Mouse (Mus musculus) kidney, postnatal 14 days (tissue): ENCODE measurements around the gene Rnf144a.
"Not testable (repeated sequence)": the region's sequence is repeated elsewhere in the genome, so short reads cannot be mapped to it uniquely, and the experiment has no call there.

Experiments used
- DNase-seq: peaks from one replicate; pipeline ENCODE4 v3.0.0; 2022; ENCODE audit warnings: mixed read lengths

Rnf144a gene

DNA sequence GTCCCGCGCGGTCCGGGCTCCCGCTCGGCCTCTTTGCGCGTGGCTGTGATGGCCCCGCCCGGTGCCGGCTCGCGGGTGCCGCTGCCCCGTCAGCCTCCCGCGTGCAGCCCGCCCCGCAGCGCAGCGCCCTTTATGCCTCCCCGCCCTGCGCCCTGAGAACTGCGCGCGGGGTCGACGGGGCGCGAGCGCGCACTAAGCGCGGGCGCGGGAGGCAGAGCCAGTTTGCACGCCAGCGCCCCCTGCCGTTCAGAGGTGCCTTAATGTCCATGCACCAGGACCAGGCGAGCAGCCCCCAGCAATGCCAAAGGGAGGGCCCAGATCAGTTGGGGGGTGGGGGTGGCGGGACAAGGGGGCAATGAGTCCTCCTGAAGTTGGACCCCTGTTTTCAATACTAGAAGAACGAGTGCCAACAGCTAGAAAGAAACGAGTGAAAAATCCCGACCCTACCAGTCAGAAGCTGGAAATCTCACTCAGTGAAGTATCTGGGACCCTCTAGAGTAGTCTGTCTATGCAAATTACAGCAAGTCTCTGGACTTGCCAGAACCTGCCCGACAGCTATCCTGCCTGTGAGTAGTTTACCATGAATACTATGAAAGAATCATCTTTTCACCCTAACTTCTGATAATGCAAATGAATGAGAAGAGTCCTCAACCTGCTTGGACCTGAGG, at the start of gene Rnf144a:
Gene Rnf144a (minus strand): TSS at position 151 of the 668 bp plus-strand sequence.
- peak; percentile 92 for DNase-seq

- DNase-seq, result peak; percentile 37
Observed at GRCm38 (mm10) chr12:26460091-26460490, 45.0 kb upstream of the Rnf144a start.

GRCm38 (mm10) chr12:26456028-26456698, 41.1 kb upstream of the Rnf144a start, which contains the start of gene Rsad2:
TSS of gene Rsad2 (minus strand) at chr12:26456452.
- DNase-seq, result peak; percentile 83

DNA sequence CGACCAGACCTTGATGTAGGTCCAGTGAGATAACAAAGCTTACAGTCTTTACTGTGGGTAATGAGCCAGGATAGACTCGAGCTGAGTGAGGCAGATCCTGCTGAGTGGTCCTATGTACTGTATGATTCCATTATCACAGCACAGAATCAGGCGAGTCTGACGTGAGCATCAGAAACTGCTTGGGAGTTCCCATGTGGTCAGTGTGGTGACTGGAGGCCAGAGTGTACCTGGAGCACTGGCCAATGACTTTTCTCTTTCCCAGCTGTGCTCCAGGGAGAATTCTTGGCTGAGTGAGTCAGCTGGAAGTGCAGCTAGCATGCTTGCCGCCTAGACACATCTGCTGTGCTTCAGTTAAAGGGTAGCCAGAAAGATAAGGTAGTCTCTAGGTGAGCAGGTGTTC, 39.6 kb upstream of the Rnf144a start:
- peak; percentile 13 for DNase-seq

- no peak for DNase-seq
Observed at GRCm38 (mm10) chr12:26452951-26453350, 37.9 kb upstream of the Rnf144a start.

DNA sequence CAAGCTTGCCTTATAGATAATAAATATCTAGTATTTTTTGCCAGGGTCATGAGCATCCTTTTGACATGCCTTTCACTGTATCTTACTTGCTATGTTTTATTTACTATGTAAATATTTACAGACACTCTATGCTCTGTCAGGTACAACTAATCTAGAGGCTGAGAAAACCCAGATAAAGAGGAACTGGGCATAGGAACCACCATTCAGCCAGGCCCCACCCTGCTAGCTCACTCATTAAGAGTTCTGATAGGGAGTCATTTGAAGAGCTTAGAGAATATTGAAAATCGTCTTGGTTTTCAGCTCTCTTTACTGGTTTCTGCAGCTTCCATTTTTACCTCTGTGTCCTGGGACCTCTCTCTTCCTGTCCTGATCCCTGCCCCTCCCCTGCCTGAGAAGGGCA, 36.1 kb upstream of the Rnf144a start:
- DNase-seq, result no peak

GRCm38 (mm10) chr12:26449483-26449882, 34.4 kb upstream of the Rnf144a start:
- DNase-seq, result no peak

DNA sequence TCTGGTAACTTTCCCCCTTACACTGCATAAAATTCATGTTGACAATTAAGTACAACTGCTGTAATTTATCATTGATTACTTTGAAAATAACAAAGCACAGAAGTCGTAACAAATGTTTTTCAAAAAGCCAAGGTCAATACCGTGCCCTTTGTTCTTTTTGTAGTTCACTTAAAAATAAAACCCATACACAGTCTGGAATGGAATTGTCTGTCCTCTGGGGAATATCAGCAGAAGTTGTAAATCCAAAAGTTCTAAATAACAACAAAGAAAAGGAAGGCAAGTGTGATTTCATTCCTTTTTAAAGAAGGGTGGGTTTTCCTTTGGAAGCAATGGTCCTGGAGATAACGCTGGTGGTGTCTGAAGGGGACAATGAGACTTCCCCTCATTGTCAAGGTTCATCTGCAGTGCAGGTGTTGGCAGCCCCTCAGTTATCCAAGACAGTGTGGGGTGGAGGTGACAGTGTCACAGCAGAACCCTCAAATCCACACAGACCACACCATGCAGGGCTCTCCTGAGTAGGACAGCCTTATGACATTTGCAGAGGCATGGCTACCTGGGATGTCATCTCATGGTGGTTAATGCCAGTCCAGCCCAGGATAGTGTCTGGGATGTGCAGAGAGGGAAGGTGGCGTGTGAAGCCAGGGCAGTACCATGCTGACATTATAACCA, 31.5 kb upstream of the Rnf144a start:
- DNase-seq, result peak; percentile 22

DNA sequence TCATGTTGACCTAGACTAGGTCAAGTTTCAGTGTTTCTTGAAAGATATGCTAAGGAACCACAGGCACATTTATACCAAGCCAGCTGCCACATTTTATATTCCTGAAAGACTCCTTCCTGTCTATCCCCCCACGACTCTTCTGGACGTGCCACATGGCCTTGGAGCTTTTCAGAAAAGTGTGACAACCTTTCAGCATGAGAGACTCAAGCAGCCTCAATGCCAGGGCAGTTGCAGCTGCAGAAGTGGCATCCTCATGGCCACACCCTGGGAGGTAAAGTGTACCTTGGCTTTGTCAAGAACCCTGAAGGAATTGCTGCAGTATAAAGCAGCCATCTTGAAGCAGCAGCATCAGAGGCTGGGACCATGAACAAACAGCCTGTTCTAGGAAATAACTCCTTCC, 29.5 kb upstream of the Rnf144a start:
- DNase-seq, result no peak

- peak; percentile 88 for DNase-seq
Observed at GRCm38 (mm10) chr12:26444054-26444453, 29.0 kb upstream of the Rnf144a start.

GRCm38 (mm10) chr12:26439366-26439765, 24.3 kb upstream of the Rnf144a start:
- peak; percentile 54 for DNase-seq

DNA sequence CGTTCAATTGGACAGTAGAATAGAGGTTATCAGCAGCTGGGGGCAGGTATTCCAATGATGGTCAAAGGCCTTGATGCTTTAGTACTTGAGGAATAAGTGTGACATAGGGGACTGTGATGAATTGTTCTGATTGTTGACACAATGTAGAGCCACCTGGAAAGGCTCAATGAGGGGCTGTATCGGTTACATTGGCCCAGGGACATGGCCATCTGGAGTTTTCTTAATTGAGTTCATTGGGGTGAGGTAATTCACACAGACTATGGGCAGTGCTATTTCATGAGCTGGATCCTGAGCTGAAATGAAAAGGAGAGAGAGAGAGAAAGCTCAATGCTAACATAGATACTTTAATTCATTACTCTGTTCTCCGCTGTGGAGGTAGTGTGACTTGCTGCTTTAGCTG, 22.9 kb upstream of the Rnf144a start:
- DNase-seq, result no peak

DNA sequence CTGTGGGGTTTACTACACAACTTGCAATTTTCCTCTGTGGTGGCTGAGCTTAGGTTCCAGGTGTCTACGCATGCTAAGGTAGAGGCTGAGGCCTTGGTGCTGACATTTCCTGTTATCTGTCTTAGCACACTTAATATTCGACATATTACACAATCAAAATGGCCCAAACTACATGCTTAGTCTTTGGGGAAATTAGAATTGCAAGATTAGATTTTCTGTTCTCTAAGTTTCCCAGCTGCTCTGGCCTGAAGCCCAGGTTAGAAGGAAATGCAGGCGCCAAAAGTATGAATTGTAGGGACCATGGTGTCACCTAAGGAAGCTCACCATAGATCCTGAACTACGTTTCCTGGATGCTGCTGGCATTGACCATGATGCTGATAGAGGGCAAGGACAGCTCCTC, 21.3 kb upstream of the Rnf144a start:
- DNase-seq, result peak; percentile 60

DNA sequence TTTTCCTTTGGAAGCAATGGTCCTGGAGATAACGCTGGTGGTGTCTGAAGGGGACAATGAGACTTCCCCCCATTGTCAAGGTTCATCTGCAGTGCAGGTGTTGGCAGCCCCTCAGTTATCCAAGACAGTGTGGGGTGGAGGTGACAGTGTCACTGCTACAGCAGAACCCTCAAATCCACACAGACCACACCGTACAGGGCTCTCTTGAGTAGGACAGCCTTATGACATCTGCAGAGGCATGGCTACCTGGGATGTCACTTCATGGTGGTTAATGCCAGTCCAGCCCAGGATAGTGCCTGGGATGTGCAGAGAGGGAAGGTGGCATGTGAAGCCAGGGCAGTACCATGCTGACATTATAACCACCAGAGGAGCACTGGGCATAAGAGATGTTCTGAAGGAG, 13.7 kb upstream of the Rnf144a start:
- DNase-seq, result not testable (repeated sequence)

- peak; percentile 45 for DNase-seq
Observed at GRCm38 (mm10) chr12:26424841-26425240, 9.8 kb upstream of the Rnf144a start.

- DNase-seq, result no peak
Observed at GRCm38 (mm10) chr12:26418322-26418721, 3.3 kb upstream of the Rnf144a start.

DNA sequence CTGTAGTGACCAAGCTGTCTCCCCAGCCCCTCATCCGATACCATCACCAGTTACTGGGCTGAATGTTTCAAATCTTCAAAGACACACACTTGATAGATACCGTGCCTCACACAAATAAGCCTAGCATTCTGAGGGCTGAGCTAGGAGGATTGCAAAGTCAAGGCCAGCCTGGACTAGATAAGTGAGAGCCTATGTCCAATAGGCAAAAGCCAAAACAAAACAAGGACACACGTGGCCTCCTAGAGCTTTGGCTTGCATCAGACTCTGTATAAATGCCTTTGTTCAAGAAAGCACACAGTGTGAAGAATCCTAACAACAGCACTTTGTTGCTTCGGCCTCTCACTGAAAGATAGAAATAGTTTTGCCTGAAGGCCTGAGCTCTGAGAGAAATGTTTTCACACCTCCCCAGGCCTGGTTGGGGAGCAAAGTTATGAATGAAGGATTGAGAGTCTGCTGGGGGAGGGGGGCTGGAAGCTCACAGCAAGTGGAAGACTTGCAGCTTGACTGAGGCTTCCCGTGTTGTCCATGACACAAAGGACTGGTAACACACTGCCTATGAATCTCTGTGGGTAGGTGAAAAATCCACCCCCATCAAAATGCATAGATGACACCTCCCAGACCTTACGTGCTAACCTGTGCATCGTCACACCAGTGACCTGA, 1.7 kb upstream of the Rnf144a start:
- DNase-seq, result no peak

DNA sequence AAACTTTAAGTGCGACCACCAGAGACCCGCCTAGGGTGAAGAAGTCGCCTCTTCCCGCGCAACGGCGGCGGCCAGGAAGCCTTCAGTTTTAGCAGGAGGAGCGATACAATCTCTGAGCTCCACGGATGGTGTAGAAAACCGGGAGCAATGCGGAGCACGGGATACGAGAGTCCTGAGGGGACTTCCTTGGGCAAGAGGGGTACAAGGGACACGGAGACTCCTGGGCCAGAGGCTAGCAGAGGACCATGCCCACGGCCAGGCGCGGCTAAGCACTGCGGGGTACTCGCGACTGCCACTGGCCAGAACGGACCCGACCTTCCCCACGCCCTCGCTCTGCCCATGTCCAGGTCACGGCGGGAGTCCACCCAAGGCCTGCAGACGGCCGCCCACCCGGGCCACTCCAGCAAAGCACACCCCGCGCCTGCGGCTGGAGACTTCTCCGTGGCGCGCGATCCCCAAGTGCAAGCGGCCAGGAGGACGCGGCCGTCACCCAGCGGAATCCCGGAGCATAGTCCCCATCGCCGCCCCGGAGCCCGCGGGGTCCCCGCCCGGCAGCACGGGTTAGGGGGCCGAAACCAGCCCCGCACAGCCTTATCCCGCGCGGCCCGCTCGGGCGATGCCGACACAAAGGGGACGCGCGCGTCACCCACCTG, 477 bp downstream of the Rnf144a start:
- no peak for DNase-seq

DNA sequence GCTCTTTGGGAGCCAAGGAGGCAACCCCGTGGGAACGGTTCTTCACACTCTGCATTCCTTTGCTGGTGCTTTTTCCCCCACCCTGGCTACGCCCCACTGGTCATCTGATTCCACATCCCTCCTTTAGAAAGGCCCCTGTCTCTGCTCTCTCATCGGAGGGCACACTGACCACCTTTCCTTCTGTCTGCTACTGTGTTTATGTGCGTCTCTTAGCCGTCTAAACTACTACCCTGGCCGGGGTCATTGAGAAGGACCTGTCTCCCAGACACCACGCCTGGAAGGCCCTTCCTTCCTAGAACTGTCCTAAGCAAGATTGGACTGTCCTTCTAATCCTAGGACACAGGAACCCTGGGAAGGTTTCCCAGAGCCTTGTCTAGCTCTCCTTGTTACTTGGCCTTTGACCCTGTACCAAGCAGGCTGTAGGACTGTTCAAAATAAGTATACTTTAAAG, 1.1 kb downstream of the Rnf144a start:
- DNase-seq, result no peak

GRCm38 (mm10) chr12:26412802-26413201, 2.3 kb downstream of the Rnf144a start:
- no peak for DNase-seq

GRCm38 (mm10) chr12:26411841-26412450, 3.1 kb downstream of the Rnf144a start:
- DNase-seq, result no peak

GRCm38 (mm10) chr12:26410443-26410842, 4.6 kb downstream of the Rnf144a start:
- DNase-seq, result no peak
